Mouse (Mus musculus): ENCODE data around the gene CN725425.

The CN725425 gene

DNA sequence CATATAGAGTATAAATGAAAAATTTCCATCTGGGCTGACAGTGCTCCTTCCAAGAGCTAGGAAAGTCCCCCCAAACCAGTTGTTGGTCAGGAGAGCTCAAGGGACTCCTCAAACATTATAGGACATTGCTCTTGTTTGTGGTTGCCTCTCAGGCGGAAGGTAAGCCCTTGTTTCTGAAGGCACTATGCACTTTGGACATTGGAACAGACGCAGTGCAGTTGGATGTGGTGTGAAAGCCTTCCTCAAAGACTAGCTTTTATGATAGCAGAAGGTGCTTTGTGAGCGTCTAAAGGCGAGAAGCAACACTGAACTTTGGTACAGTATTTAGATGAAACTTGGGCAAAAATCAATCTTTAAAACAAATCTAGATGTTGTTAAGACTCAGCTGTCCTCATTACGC, 7.2 kb downstream of the CN725425 start:
- DNase-seq (ENCODE audit: low spot score): no peak

DNA sequence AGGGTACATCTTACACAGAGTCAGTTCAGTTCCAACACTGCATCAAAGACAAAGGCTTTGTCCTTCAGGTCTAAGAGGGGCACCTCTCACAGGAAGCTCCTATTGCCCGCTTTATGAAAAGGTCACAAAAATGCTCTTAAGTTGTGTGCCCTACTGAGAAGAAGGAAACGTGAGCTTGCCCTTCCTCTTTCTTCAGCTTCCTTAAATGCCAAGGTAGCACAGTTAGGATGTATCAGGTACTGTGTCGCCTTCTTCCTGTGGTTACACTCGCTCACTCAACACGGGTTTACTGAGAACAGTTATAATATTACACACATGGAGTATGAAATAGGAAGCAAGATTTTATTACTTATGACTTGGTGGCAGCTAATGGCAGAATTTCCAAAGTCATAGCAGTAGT, 38.0 kb downstream of the CN725425 start:
- no peak for DNase-seq (ENCODE audit: low spot score)

DNA sequence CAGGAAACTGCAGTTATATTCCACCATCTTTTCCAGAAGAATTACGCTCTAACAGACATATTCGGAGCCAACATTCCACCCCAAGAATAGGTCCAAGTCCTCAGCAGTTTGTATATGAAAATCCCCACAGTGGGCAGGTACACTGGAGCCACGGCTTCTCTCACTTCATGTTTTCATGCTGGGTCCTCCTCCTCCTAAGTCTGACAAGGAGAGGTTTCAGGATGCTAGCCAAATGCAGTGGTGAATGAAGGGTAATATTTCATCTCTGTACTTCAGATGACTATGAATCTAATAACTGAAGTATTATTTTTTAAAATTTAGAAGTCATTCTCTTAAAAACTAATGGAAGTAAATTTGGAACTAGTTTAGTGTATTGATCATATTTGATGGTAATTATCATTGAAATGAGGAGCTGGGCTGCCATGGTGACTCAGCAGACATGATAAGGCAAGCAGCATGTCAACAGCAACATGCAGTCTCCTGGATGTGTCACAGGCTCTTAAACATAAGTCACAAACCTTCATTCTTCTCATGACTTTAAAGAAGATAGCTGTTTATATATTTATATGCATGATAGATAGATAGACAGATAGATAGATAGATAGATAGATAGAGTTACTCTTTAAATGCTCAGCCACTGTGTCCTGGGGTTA, 41.5 kb downstream of the CN725425 start:
- DNase-seq (ENCODE audit: low spot score): no peak

DNA sequence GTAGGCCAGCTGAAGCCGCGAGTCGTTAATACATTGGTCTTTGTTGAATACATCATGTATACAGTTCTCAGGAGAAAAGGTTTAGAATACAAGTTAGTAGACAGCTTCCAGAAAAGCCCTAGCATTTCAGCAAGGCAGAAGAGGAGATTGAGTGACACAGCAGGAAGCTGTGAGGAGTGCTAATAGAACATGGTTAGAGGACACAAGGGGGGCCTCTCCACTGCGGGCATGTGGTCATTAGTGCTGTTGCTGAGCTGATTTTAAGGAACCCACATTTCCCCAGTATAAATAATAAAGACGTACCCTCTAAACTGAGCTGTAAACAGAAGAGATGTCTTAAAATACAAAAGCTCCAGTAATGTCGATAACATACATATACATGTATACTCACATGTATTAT, 51.5 kb downstream of the CN725425 start:
- DNase-seq (ENCODE audit: low spot score): no peak

DNA sequence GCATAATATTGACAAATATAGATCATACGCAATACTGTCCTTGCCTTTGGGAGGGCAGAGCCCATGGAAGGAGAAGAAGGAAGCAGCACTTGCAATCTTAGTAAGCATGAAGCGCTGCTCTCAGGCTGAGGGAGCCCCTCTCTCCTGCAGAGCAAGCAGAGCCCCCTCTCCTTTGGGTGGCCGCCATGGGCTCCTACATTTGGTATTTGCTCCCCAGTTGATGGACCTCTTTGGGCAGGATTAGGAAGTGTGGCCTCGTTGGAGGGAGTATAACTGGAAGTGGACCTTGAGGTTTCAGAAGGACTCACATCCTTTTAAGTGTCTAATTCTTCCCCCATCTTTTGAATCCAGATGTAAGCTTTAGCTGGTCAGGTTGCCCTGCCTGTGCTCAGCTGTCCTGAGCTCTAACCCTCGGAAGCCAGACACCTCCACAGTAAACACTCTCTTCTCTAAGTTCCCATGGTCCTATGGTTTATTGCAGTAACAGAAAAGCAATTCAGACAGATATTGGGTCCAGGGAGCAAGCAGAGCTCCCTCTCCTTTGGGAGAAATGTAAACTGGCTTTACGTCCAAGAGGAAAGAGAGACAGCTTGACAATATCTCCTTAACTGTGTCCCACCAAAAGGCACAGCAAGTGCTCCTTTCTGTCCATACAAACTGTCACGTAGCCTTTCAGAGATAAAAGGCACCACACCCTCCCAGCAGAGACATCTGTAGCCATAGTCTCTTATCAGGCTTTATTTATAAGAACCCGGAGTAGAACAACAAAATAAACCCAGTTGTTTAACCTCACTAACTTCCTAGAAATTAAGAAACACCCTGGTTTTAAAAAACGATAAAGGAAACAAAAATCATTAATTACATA, 52.5 kb downstream of the CN725425 start:
- no peak for DNase-seq (ENCODE audit: low spot score)

DNA sequence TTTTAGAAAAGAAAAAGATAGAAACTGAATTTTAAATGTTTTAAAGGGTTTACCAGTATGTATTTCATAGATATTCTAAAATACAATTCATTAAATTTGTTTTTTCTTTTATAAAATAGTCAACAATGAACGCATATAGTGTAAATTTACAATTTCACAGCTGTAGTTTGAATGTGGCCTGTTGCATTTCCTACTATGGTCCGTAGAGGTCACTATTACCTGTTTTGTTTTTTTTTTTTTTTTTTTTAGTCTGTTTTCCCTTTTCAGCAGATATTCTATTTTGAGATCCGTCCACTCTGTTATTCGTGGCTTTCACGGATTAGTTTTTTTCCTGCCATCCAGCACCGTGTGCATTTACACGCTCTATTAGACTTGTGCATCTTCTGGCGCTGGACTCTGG, 53.7 kb downstream of the CN725425 start:
- DNase-seq (ENCODE audit: low spot score): peak; percentile 52

- DNase-seq (ENCODE audit: low spot score): no peak
Measured at GRCm38 (mm10) chr15:91255308-91255707, 56.0 kb downstream of the CN725425 start.

GRCm38 (mm10) chr15:91257140-91257539, 57.8 kb downstream of the CN725425 start:
- DNase-seq (ENCODE audit: low spot score): no peak

DNA sequence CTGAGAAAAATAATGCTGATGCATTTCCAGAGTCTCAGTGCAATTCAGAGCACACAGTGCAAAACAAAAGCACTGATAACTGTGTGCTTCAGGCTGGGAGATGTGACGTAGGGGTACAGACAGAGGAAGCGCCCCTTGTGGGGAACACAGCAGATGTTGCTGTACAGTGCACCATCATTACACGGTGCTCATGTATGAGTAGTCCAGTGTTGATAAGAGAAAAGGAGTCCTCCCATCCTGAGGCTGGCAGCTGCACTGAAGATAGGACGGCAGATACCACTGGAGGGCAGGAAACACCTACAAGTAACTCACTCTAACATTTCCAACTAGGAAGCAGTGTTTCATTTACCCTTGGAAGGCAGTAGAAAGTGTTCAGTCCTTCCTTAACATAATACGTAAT, 61.3 kb downstream of the CN725425 start:
- DNase-seq (ENCODE audit: low spot score): no peak

GRCm38 (mm10) chr15:91263926-91264325, 64.6 kb downstream of the CN725425 start:
- DNase-seq (ENCODE audit: low spot score): no peak

- DNase-seq (ENCODE audit: low spot score): no peak
Measured at GRCm38 (mm10) chr15:91268532-91268931, 69.2 kb downstream of the CN725425 start.

GRCm38 (mm10) chr15:91275961-91276360, 76.7 kb downstream of the CN725425 start:
- DNase-seq (ENCODE audit: low spot score): no peak

DNA sequence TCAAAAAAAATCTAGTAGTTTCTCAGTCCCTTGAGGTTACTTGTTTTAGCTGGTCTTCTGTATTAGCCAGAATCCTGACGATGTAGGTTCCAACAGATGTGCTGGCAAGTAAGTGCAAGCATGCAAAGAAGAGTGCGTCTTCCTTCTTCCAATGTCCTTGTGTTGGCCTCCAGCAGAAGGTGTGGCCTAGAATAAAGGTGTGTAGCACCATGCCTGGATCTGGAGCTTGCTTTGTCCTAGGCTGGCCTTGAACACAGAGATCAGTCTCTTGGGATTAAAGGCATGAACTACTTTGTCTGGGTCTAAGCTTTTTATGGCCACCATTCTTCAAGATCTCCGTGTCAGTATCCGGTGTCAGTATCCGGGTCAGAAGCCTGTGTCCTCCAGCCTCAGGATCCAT, 80.3 kb downstream of the CN725425 start:
- no peak for DNase-seq (ENCODE audit: low spot score)

- DNase-seq (ENCODE audit: low spot score): no peak
Measured at GRCm38 (mm10) chr15:91281521-91281920, 82.2 kb downstream of the CN725425 start.

- no peak for DNase-seq (ENCODE audit: low spot score)
Measured at GRCm38 (mm10) chr15:91282822-91283221, 83.5 kb downstream of the CN725425 start.

GRCm38 (mm10) chr15:91283418-91283817, 84.1 kb downstream of the CN725425 start:
- DNase-seq (ENCODE audit: low spot score): no peak

- DNase-seq (ENCODE audit: low spot score): no peak
Measured at GRCm38 (mm10) chr15:91299319-91299835, 100.1 kb downstream of the CN725425 start.

GRCm38 (mm10) chr15:91301366-91301765, 102.1 kb downstream of the CN725425 start:
- peak; percentile 90 for DNase-seq (ENCODE audit: low spot score)

GRCm38 (mm10) chr15:91304296-91304852, 105.1 kb downstream of the CN725425 start:
- DNase-seq (ENCODE audit: low spot score): peak; percentile 89

Measured in retina, embryonic 14.5 days (tissue).